Mouse (Mus musculus) liver, embryonic 15.5 days (tissue): ENCODE measurements around the gene Ppcdc. TPM values are rescaled to one million over a fixed set of nuclear protein-coding genes. Genes with fewer than 3 reads are reported as not detected.
"Not testable (repeated sequence)": the region's sequence is repeated elsewhere in the genome, so short reads cannot be mapped to it uniquely, and the experiment has no call there.

Source experiments
- ATAC-seq: fragments of 200-750 bp; cut with Nextera tagmentation; 2 replicates; pipeline ENCODE4 v1.8.0; 2017; ENCODE audit warnings: moderate number of reproducible peaks, mild to moderate bottlenecking, moderate library complexity; ENCODE audit not compliant: insufficient read depth
- H3K27ac ChIP-seq: fragments of 300-500 bp; sonication (generic); replicated peaks from 2 replicates; pipeline ENCODE4 v1.5.1; 2015; ENCODE audit warnings: mild to moderate bottlenecking, inconsistent platforms
- H3K27me3 ChIP-seq: fragments of 300-500 bp; sonication (generic); 2 replicates; pipeline ENCODE4 v1.6.1; 2015; ENCODE audit warnings: mild to moderate bottlenecking, inconsistent platforms
- H3K36me3 ChIP-seq: fragments of 300-500 bp; sonication (generic); replicated peaks from 2 replicates; pipeline ENCODE4 v1.6.1; 2015; ENCODE audit warnings: moderate library complexity, mild to moderate bottlenecking, inconsistent platforms
- H3K4me1 ChIP-seq: fragments of 300-500 bp; sonication (generic); replicated peaks from 2 replicates; pipeline ENCODE4 v1.6.1; 2015; ENCODE audit warnings: inconsistent platforms
- H3K4me2 ChIP-seq: fragments of 300-500 bp; sonication (generic); 2 replicates; pipeline ENCODE4 v1.6.1; 2015; ENCODE audit warnings: moderate library complexity, mild to moderate bottlenecking, inconsistent platforms
- H3K4me3 ChIP-seq: fragments of 300-500 bp; sonication (generic); replicated peaks from 2 replicates; pipeline ENCODE4 v1.5.1; 2015; ENCODE audit warnings: mild to moderate bottlenecking, inconsistent platforms
- H3K9ac ChIP-seq: fragments of 300-500 bp; sonication (generic); 2 replicates; pipeline ENCODE4 v1.6.1; 2015; ENCODE audit warnings: moderate library complexity, mild to moderate bottlenecking, inconsistent platforms
- H3K9me3 ChIP-seq: fragments of 300-500 bp; sonication (generic); replicated peaks from 2 replicates; pipeline ENCODE4 v1.6.1; 2016; ENCODE audit warnings: inconsistent platforms
- WGBS: fragments of 180-500 bp; shearing (Covaris S2); methylation state at CpG from one replicate; pipeline ENCODE4 v1.1.7; 2015; ENCODE audit warnings: mixed read lengths; ENCODE audit not compliant: insufficient replicate concordance; 5-methylcytosine and 5-hydroxymethylcytosine counted together
- polyA plus RNA-seq: library from polyadenylated mRNA; unstranded; fragments of >200 nt; fragmentation: Nextera tagmentation; extraction: Ambion mirVana; gene quantifications from 2 replicates; pipeline ENCODE4 v1.2.1, GENCODE M21; 2015

The Ppcdc gene
- polyA plus RNA-seq, 1 experiment from 2014 or later = 8.9 TPM

DNA sequence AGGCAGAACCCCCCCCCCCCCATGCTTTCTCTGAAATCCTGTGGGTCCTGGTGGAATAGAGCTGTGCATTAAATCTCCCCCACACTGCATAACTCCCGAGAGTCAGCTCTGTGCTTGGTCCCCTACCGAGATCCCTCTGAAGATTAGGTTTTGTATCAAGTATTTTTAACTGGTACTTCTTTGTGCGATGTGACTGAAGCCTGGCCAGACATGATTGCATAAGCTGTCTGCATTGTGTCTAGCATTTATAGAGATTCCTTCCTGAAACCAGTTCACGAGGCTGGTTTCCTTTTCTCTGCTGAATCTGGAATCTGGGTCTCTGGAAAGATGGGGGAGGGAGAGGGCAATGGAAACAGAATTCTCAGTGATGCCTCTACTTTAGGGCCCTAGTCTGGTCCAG, 11.5 kb downstream of the Ppcdc start:
- Histone ChIP-seq H3K9ac (no peak overlapping the region), H3K4me1 (peaks cover 8% of the 10 kb centered on the region), H3K27ac (no peak overlapping the region), H3K4me3 (no peak overlapping the region), H3K4me2 (no peak overlapping the region), H3K27me3 (no peaks in the 10 kb centered on the region), H3K9me3 (no peaks in the 10 kb centered on the region), H3K36me3 (no peaks in the 10 kb centered on the region)
- ATAC-seq = no peak
- 28% methylated on average over 4 of the region's 4 CpGs for WGBS

DNA sequence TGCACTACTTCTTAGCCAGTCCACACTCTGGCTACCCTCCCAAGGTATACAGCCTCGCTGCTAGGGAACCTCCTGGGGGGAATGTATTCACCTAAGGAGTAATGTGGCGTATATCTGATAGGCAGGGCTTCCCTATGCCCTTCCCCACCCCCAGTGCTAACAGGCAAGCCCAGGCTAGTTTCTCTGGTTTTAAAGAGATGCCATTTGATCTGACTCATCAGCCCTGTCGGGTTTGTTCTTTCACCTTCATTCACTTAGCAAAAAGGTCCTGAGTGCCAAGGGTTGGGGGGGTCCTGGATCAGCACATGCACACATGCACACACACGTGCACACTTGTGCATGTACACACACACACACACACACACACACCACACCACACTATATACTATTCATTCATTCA, 12.0 kb downstream of the Ppcdc start:
- Histone ChIP-seq H3K4me3 (no peak overlapping the region), H3K4me1 (peaks cover 4% of the 10 kb centered on the region; the same call in 1 of the 2 replicates), H3K9me3 (no peaks in the 10 kb centered on the region), H3K9ac (no peak overlapping the region), H3K4me2 (no peak overlapping the region), H3K27me3 (no peaks in the 10 kb centered on the region), H3K27ac (no peak overlapping the region), H3K36me3 (no peaks in the 10 kb centered on the region)
- whole genome bisulfite sequencing = 57% methylated on average over 4 of the region's 4 CpGs
- no peak for ATAC-seq

DNA sequence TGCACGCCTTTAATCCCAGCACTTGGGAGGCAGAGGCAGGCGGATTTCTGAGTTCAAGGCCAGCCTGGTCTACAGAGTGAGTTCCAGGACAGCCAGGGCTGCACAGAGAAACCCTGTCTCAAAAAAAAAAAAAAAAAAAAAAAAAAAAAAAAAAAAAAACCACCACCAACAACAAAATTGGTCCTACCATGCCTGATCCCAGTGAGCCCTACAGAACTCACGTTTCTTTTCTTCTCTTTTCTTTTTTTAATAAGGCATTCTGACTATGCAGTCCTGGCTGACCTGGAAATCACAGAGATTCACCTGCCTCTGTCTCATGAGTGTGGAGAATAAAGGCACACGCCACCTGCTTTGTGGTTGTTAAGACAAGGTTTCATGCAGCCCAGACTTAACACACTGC, 12.8 kb downstream of the Ppcdc start:
- not testable (repeated sequence) for H3K4me3 ChIP-seq, H3K27ac ChIP-seq, ATAC-seq, H3K36me3 ChIP-seq, H3K9ac ChIP-seq, H3K4me2 ChIP-seq, H3K27me3 ChIP-seq, H3K4me1 ChIP-seq, H3K9me3 ChIP-seq
- WGBS = 71% methylated on average over 4 of the region's 4 CpGs

DNA sequence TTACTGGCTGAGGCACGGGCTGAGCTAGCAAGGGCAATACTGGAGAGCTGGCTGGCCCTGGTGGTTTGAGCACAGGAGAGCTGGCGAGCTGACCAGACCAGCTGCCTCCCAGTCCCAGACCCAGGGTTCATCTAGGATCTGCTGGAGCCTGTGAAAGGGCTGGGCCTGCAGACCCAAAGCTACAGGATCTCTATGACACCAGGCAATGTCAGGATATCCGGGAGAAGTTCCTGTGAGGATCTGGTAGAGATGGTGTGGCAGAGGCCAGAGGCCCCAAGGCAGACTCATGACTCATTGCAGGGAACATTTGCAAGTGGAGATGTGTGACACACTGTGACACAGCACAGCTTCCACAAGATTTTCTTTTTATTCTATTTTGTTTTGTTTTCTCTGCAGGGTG, 14.8 kb downstream of the Ppcdc start:
- Histone ChIP-seq H3K36me3 (no peaks in the 10 kb centered on the region), H3K9me3 (no peaks in the 10 kb centered on the region), H3K4me1 (peaks cover 18% of the 10 kb centered on the region), H3K27ac (no peak overlapping the region), H3K4me2 (no peak overlapping the region), H3K4me3 (no peak overlapping the region), H3K9ac (no peak overlapping the region), H3K27me3 (no peaks in the 10 kb centered on the region)
- no peak for ATAC-seq
- WGBS = 36% methylated on average over 3 of the region's 3 CpGs

DNA sequence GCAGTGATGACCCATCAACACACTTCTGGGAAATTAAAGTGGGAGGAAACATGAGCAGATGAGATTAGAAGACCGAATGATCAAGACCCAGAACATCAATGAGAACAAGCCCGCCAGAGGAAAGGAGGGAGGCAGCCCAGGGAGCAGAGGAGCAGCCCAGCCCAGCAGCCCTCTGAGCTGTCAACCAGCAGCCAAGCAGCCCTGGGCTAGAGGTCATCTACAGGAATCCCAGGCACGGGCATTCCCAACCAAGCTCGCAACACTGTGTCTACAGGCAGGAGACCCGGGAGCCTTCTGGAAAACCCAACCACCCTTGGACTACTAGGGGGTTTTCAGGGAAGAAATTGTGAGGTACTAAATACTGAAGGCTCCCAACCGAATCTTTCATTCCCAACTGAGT, 15.9 kb downstream of the Ppcdc start:
- Histone ChIP-seq H3K27me3 (no peaks in the 10 kb centered on the region), H3K27ac (no peak overlapping the region), H3K4me3 (no peak overlapping the region), H3K4me1 (peaks cover 25% of the 10 kb centered on the region), H3K36me3 (no peaks in the 10 kb centered on the region), H3K4me2 (no peak overlapping the region), H3K9ac (no peak overlapping the region), H3K9me3 (no peaks in the 10 kb centered on the region)
- WGBS = 45% methylated on average over 6 of the region's 6 CpGs
- ATAC-seq = no peak

DNA sequence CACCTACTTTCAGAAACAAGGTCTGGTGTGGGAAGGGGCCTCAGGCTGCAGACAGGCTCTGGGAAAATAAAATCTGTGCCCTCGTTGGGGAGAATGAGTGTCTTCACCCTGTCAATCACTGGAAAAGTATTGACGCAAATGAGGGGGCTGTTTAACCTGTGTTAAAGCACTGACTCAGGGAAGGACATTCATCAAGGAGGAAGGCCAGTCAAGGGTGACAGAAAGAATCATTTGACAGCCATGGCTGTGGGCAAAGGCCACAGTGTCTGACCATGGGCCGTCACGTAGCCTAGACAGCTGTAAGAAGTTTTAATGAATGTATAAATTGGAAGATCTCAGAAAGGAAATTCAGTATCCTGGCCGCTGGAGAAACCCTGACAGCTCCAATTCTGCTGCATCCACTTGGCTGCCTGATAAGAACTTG, 18.2 kb downstream of the Ppcdc start:
- WGBS = 30% methylated on average over 5 of the region's 5 CpGs
- no peak overlapping the region for H3K9ac ChIP-seq
- peak overlapping the region; percentile 56 for H3K27ac ChIP-seq
- H3K9me3 ChIP-seq = no peaks in the 10 kb centered on the region
- H3K36me3 ChIP-seq = no peaks in the 10 kb centered on the region
- peaks cover 25% of the 10 kb centered on the region for H3K4me1 ChIP-seq
- H3K4me3 ChIP-seq = no peak overlapping the region
- H3K27me3 ChIP-seq = no peaks in the 10 kb centered on the region
- ATAC-seq = no peak
- H3K4me2 ChIP-seq = no peak overlapping the region

DNA sequence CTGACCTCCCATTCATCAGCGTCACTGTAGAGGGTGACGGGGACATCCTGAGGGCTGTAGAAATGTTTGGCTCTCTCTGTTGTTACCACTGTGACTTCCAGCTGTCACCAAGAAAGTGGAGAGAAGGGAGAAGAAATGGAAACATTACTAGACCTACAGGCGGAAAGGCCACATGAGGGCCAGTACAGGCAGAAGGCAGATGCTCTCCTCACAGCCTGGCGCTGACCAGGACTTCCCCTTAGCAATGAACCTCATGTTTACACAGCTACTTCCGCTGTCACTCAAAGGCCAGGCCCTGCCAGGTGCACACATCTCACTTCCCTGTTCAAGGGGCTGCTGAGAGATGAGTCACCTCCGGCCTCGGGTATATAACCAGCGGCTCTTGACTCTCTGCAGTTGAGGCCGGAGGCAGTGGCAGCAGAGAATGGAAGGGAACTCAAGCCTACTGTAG, 18.8 kb downstream of the Ppcdc start:
- no peaks in the 10 kb centered on the region for H3K27me3 ChIP-seq
- ATAC-seq = peak; percentile 68
- H3K4me2 ChIP-seq = peak overlapping the region; percentile 20; the same call in 1 of the 2 replicates
- WGBS = 21% methylated on average over 9 of the region's 9 CpGs
- H3K27ac ChIP-seq = peak overlapping the region; percentile 56
- H3K9me3 ChIP-seq = no peaks in the 10 kb centered on the region
- no peaks in the 10 kb centered on the region for H3K36me3 ChIP-seq
- H3K9ac ChIP-seq = no peak overlapping the region
- peaks cover 25% of the 10 kb centered on the region for H3K4me1 ChIP-seq
- no peak overlapping the region for H3K4me3 ChIP-seq

DNA sequence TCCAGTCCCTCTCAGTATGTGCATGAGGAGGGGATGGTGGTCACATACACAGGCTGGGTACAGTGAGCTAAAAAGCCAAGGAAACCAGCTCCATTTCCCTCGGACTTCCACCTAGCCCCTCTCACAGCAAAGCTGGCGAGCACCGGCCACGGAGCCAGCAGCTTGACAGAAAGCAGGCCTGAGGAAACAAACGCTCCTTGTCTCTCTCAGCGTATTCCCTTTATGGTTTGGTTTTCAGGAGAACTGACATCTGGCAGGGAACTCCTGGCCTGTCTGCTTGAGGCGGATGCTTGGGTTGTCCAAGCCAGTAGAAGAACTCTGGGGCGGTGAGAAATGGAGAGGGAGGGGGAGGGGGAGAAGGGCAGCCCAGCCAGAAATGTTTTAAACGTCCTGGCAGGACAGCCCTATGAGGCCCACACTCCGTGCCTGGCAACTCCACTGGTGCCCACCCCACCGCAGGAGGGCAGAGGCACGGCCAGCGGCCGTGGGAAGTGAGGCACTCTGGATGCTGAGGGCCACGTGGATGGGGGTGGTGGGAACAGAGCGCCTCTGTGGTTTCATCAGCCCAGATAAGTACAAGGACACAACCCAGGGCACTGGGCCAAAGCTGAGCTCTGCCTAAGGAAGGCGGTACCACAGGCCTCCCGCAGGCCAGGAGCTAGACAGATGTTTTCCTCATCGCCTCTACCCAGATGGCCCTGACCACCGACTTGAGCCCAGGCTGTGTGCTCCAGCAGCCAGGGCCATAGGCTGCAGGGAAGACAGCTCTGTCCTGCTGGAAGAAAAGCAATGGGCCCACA, 19.4 kb downstream of the Ppcdc start:
- Histone ChIP-seq H3K4me3 (no peak overlapping the region), H3K9ac (no peak overlapping the region), H3K27ac (peak overlapping the region; percentile 56), H3K9me3 (no peaks in the 10 kb centered on the region), H3K27me3 (no peaks in the 10 kb centered on the region), H3K4me2 (peak overlapping the region; percentile 20; the same call in 1 of the 2 replicates), H3K36me3 (no peaks in the 10 kb centered on the region), H3K4me1 (peaks cover 25% of the 10 kb centered on the region)
- WGBS = 25% methylated on average over 20 of the region's 20 CpGs
- ATAC-seq = peak; percentile 77

DNA sequence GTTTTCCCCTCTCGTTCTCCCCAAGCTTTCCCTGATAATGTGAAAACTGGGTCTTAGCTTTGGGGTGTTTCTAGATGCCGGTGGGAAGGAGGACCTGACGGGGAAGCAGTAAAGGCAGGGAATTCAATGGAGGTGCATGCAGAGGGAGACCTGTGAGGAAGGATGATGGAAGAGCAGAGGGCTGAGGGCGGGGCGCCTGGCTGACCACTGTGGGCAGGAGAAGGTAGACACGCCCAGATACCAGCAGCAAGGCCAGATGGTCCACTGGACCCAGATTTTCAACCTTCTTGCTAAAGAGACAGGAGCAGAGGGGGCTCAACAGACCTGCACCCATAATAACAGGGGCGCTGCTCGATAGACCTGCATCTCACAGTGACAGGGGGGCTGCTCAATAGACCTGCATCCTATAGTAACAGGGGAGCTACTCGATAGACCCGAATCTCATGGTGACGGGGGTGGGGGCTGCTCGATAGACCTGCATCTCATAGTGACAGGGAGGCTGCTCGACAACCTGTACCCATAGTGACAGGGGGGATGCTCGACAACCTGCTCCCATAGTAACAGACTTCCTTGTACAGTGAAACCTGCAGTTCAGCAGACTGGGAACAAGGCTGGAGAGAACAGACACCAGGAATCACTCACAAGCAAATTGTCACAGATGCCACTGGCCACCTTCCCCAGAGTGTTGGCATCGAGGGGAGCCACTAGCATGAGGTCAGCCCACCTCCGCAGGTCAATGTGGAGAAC, 20.2 kb downstream of the Ppcdc start:
- no peak overlapping the region for H3K4me3 ChIP-seq
- H3K4me1 ChIP-seq = peaks cover 25% of the 10 kb centered on the region
- H3K36me3 ChIP-seq = 0 out of 2 replicates have a peak, but pooled peaks cover 2% of the 10 kb centered on the region
- no peak for ATAC-seq
- H3K9ac ChIP-seq = no peak overlapping the region
- H3K4me2 ChIP-seq = no peak overlapping the region
- no peaks in the 10 kb centered on the region for H3K9me3 ChIP-seq
- WGBS = 74% methylated on average over 16 of the region's 16 CpGs
- no peak overlapping the region for H3K27ac ChIP-seq
- H3K27me3 ChIP-seq = no peaks in the 10 kb centered on the region

DNA sequence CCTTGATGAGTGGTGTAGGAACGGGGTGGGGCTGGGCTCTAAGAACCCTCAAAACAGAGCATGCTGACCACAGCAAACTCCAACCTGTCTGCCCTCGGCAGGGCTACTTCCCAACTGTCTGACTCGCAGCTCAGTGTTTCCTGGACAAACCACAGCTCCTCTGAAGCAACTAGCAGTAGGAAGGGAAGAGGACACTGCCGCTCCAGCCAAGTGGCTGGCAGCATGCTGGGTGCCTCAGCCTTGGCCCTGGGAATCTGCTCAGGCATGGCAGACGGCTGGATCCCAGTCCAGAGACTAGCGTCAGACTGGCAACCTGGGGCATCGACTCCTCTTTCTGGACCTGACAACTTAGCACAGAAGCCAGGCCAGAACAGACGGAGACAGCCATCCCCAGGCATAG, 22.6 kb downstream of the Ppcdc start:
- Histone ChIP-seq H3K4me3 (no peak overlapping the region), H3K27me3 (no peaks in the 10 kb centered on the region), H3K4me2 (no peak overlapping the region), H3K36me3 (0 out of 2 replicates have a peak, but pooled peaks cover 6% of the 10 kb centered on the region), H3K4me1 (peaks cover 25% of the 10 kb centered on the region), H3K27ac (no peak overlapping the region), H3K9me3 (no peaks in the 10 kb centered on the region), H3K9ac (no peak overlapping the region)
- ATAC-seq = no peak
- WGBS = 38% methylated on average over 8 of the region's 8 CpGs

DNA sequence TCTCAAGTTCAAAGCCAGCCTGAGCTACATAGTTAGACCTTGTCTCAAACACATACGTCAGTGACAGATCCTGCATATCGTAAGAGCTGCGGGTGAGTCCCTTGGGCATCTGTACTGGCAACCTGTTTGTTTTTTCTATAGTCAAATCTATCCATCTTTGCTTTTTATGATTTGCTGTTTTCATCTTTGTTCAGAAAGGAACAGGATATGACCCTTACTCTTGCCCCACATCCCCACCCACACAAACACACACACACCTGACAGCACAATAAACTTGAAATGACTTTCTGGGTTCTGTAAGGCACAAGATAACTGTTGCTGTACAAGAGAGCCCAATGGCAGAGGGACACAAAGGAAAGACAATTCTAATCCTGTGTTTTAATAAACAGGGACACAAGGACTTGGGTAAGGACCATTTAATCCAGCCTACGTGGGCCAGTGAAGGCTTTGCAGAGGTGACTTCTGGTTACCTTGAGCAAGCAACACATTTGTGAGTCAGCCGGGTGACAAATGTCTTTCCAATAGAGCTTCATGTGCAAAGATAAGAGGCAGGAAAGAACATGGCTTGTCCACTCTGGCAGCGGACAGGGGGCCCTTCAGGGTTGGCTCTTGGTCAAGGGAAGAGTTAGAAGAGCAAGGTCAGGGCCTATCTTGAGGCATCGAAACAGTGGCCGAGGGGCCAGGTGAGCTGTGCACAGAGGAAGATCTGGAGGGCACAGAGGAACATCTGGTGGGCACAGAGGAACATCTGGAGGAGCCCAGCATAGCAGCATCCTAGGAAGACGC, 32.6 kb downstream of the Ppcdc start:
- no peak overlapping the region for H3K4me2 ChIP-seq
- H3K36me3 ChIP-seq = no peaks in the 10 kb centered on the region
- WGBS = 69% methylated on average over 9 of the region's 9 CpGs
- no peaks in the 10 kb centered on the region for H3K9me3 ChIP-seq
- H3K4me3 ChIP-seq = no peak overlapping the region
- no peak overlapping the region for H3K27ac ChIP-seq
- H3K27me3 ChIP-seq = no peaks in the 10 kb centered on the region
- H3K9ac ChIP-seq = no peak overlapping the region
- no peak for ATAC-seq
- no peaks in the 10 kb centered on the region for H3K4me1 ChIP-seq
